Mouse (Mus musculus): Measurements from ENCODE around the gene Mat1a. TPM values are rescaled to one million over a fixed set of nuclear protein-coding genes. Genes with fewer than 3 reads are reported as not detected.

Gene Mat1a
- not detected for total RNA-seq (2023)

DNA sequence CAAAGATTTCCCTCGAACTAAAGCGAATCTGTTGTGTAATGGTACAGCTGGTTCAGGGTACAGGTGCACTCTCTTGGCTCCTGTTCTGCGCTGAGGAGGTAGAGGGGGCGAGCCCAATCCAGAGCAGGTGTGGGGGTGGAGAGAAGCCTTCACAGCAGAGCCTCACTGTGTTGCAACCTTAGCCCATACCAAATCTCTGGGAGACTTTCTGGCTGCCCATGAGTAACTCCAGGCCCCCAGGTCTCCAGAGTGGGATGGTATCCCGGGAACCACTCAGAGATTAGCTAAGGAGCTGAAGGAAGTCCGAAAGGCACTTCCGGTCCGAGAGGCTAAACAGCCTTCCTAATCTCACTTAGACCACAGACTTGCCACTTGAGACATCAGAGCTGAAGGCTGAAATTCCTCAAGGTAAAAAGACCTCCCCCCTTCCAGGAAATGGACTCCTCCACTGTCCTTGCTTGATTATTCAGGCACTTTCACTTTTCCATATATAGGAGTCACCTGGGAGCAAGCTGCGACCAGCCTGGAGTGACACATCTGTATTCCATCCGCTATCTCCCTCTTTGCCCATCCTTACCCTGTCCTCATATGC is at the start of gene Mat1a:
Gene Mat1a, plus strand, starts transcription at position 183 of the 592 bp plus-strand sequence.

DNA sequence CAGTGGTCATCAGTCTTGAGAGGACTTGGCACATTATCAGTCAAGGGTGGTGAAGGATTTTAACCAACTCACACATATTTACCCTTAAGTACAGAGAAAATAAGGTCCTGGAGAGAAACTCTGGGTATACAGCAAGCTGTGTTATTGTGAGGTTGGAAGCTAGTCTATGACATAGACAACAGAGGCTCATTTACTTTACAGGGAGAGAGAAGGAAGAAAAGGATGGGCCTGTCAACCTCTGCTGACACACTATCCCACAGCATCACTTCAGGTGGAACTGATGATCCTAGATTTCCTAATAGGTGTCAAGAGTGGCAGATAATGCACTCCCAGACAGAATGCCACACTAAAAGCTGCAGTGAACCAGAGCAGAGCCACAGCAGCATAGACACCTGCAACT is 35.7 kb upstream of the Mat1a start, which contains the start of gene Dydc2:
Gene Dydc2, minus strand, starts transcription at position 101 of the 400 bp plus-strand sequence.

DNA sequence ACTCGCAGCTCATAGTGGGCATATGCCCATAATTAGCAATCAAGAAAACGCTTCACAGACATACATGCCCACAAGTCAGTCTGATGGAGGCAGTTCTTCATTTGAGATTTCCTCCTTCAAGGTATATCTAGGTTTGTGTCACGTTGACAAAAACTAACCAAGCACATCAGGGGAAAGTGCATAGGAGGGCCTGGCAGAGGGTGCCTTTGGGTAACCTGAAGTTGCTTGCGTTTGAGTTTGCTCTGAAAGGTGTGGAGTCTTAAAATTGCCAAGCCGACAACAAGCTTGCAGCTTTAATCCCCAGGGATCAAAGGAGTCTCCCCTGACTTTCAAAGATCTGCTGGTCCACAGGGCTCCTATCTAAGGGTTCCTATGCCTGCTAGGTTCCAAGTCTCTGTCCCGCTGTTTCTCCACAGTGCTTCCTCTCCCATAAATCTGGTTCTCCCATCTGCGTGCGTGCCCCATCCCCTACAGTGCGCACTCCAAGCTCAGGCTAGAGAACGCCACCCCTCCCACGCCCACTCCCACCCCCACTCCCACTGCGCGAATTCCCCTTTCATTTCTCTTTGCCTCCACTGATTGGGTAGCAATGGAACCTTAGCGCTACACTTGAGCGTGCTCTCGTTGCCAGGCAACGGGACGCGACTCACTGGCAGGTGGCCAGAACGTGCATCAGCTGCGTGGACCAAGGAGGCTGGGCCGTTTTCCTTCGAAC is 32.4 kb upstream of the Mat1a start, which contains the start of gene Dydc1:
Gene Dydc1, plus strand, starts transcription at position 683 of the 715 bp plus-strand sequence.

DNA sequence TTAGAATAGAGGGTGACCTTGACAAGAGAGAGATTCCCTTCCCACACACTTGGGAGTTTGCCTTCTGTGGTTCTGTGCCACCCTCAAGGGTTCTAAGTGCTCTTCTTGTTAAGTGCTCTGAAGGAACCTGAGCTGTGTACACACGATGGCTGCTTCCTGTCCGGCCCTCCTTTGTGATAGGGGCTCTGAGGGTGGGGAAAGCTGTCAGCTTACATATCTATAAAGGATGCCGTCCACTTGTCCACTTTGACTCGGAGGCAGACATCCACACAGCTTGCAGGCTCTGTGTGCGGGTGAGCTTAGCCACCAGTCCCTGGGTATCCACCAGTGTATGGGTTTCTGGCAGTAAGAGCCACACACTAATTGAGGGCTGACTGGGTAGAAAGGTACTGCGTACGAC is 26.7 kb downstream of the Mat1a start, which contains the start of gene Sftpa1:
Gene Sftpa1, plus strand, starts transcription at position 243 of the 400 bp plus-strand sequence.

DNA sequence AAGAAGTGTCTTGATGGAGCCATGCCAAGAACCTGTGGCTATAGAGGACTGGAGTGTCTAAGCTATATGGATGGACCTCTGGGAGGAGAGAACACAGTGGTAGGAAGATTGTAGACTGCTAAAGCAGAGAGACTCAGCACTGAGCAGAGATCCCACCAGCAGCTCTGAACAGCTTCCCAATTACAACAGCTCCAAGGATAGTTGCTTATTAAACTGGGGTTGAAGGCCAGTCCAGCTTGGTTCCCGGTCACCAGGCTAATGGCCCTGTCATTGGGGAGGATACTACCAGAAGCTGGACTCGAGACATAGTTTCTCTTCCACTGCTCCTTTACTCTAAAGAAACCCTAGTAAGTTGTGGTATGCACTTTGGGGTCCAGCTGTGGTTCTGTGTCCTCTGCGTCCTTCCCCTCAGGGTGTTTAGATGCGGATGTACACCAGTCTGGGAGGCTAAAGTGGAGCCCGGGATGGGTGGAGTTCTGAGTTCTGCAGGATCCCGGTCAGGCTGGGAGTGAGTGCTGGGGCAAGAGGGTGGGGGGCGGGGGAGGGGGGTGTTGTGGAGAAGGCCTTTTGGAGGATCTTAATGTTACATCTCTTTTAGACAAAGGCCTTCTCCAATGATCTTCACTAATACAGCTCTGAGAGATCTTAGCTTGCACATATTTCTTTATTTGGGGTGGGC is 46.5 kb downstream of the Mat1a start, which contains the start of gene Mbl1:
Gene Mbl1, plus strand, starts transcription at position 239 of the 679 bp plus-strand sequence.

Other genes with a start within 250 kb of the Mat1a start
- 11.1 TPM for gene Sh2d4b, start 211.8 kb upstream of the Mat1a start, total RNA-seq (2023)
- gene Tspan14, start 138.2 kb upstream of the Mat1a start, total RNA-seq (2023) = 115 TPM
- 11.5 TPM for gene Fam213a, start 91.2 kb upstream of the Mat1a start, total RNA-seq (2023)
- not detected for gene Dydc2, start 35.8 kb upstream of the Mat1a start, total RNA-seq (2023)
- gene Dydc1, start 32.1 kb upstream of the Mat1a start, total RNA-seq (2023) = not detected
- not detected for gene Sftpa1, start 26.7 kb downstream of the Mat1a start, total RNA-seq (2023)
- gene Mbl1, start 46.4 kb downstream of the Mat1a start, total RNA-seq (2023) = not detected
- gene Sftpd, start 80.1 kb downstream of the Mat1a start, total RNA-seq (2023) = not detected
- not detected for gene Gm2832, start 173.8 kb downstream of the Mat1a start, total RNA-seq (2023)
- gene Gm5798, start 243.6 kb downstream of the Mat1a start, total RNA-seq (2023) = not detected

Data from CD4-positive naive resting alpha-beta T cell, adult 76 days (primary cell).